Mouse (Mus musculus) hindbrain, embryonic 15.5 days (tissue): ENCODE data around the gene Spcs2. TPM values are rescaled to one million over a fixed set of nuclear protein-coding genes. Genes with fewer than 3 reads are reported as not detected.

Source experiments
- ATAC-seq: fragments of 200-750 bp; cut with Nextera tagmentation; 2 replicates; pipeline ENCODE4 v1.8.0; 2017; ENCODE audit warnings: low read depth, moderate number of reproducible peaks, moderate TSS enrichment; ENCODE audit not compliant: low FRiP score
- H3K27ac ChIP-seq: fragments of 300-500 bp; sonication (generic); replicated peaks from 2 replicates; pipeline ENCODE4 v1.5.1; 2015; ENCODE audit warnings: mild to moderate bottlenecking, inconsistent platforms
- H3K27me3 ChIP-seq: fragments of 300-500 bp; sonication (generic); 2 replicates; pipeline ENCODE4 v1.6.1; 2015; ENCODE audit warnings: control low read depth, inconsistent platforms
- H3K36me3 ChIP-seq: fragments of 300-500 bp; sonication (generic); 2 replicates; pipeline ENCODE4 v1.6.1; 2015; ENCODE audit warnings: control low read depth, inconsistent platforms
- H3K4me1 ChIP-seq: fragments of 300-500 bp; sonication (generic); replicated peaks from 2 replicates; pipeline ENCODE4 v1.6.1; 2015; ENCODE audit warnings: control low read depth, inconsistent platforms
- H3K4me2 ChIP-seq: fragments of 300-500 bp; sonication (generic); 2 replicates; pipeline ENCODE4 v1.6.1; 2015; ENCODE audit warnings: moderate library complexity, mild to moderate bottlenecking, inconsistent platforms
- H3K4me3 ChIP-seq: fragments of 300-500 bp; sonication (generic); 2 replicates; pipeline ENCODE4 v1.5.1; 2015; ENCODE audit warnings: mild to moderate bottlenecking, inconsistent platforms
- H3K9ac ChIP-seq: fragments of 300-500 bp; sonication (generic); 2 replicates; pipeline ENCODE4 v1.6.1; 2015; ENCODE audit warnings: inconsistent platforms
- H3K9me3 ChIP-seq: fragments of 300-500 bp; sonication (generic); 2 replicates; pipeline ENCODE4 v1.6.1; 2016; ENCODE audit warnings: control low read depth, inconsistent platforms
- WGBS: fragments of 180-500 bp; shearing (Covaris S2); methylation state at CpG from one replicate; pipeline ENCODE4 v1.1.7; 2015; 5-methylcytosine and 5-hydroxymethylcytosine counted together
- polyA plus RNA-seq: library from polyadenylated mRNA; unstranded; fragments of >200 nt; fragmentation: Nextera tagmentation; extraction: Ambion mirVana; gene quantifications from 2 replicates; pipeline ENCODE4 v1.2.1, GENCODE M21; 2015

Spcs2 gene
- polyA plus RNA-seq, 1 experiment from 2014 or later: 276 TPM

- Histone ChIP-seq H3K27ac (no peak overlapping the region), H3K9me3 (no peaks in the 10 kb centered on the region), H3K4me2 (no peak overlapping the region), H3K27me3 (no peaks in the 10 kb centered on the region), H3K4me1 (no peaks in the 10 kb centered on the region), H3K9ac (no peak overlapping the region), H3K4me3 (no peak overlapping the region), H3K36me3 (peaks cover 45% of the 10 kb centered on the region)
- no peak for ATAC-seq
- 74% methylated on average over 4 of the region's 4 CpGs for WGBS
Measured at GRCm38 (mm10) chr7:99836781-99837180, 26.5 kb downstream of the Spcs2 start.

- Histone ChIP-seq H3K4me2 (no peak overlapping the region), H3K9ac (no peak overlapping the region), H3K36me3 (peaks cover 31% of the 10 kb centered on the region), H3K4me3 (no peak overlapping the region), H3K27ac (no peak overlapping the region), H3K27me3 (no peaks in the 10 kb centered on the region), H3K9me3 (no peaks in the 10 kb centered on the region), H3K4me1 (no peaks in the 10 kb centered on the region)
- ATAC-seq: no peak
- 88% methylated on average over 5 of the region's 5 CpGs for WGBS
Measured at GRCm38 (mm10) chr7:99834314-99834853, 28.9 kb downstream of the Spcs2 start.

- Histone ChIP-seq H3K4me1 (no peaks in the 10 kb centered on the region), H3K27me3 (no peaks in the 10 kb centered on the region), H3K4me2 (no peak overlapping the region), H3K27ac (no peak overlapping the region), H3K36me3 (peaks cover 27% of the 10 kb centered on the region), H3K4me3 (no peak overlapping the region), H3K9ac (no peak overlapping the region), H3K9me3 (no peaks in the 10 kb centered on the region)
- ATAC-seq: no peak
- WGBS: 95% methylated on average over 2 of the region's 2 CpGs
Measured at GRCm38 (mm10) chr7:99833846-99834222, 29.4 kb downstream of the Spcs2 start.

GRCm38 (mm10) chr7:99833115-99833845, 30.0 kb downstream of the Spcs2 start:
- Histone ChIP-seq H3K27ac (no peak overlapping the region), H3K4me3 (no peak overlapping the region), H3K4me1 (no peaks in the 10 kb centered on the region), H3K4me2 (no peak overlapping the region), H3K9ac (no peak overlapping the region), H3K27me3 (no peaks in the 10 kb centered on the region), H3K9me3 (no peaks in the 10 kb centered on the region), H3K36me3 (peaks cover 22% of the 10 kb centered on the region)
- no peak for ATAC-seq
- 91% methylated on average over 5 of the region's 5 CpGs for WGBS

GRCm38 (mm10) chr7:99828083-99828570, 35.1 kb downstream of the Spcs2 start, which contains the start of gene Neu3:
Gene Neu3, minus strand, starts transcription at chr7:99828417.
- peak within 1 kb of the TSS; percentile 26; the same call in 1 of the 2 replicates for H3K9ac ChIP-seq
- no peaks in the 10 kb centered on the region for H3K9me3 ChIP-seq
- no peaks in the 10 kb centered on the region for H3K27me3 ChIP-seq
- ATAC-seq: peak; percentile 96
- H3K4me1 ChIP-seq: no peaks in the 10 kb centered on the region; the same call in 1 of the 2 replicates
- peak within 1 kb of the TSS; percentile 54; the same call in 1 of the 2 replicates for H3K27ac ChIP-seq
- H3K4me3 ChIP-seq: peak within 1 kb of the TSS; percentile 40
- H3K4me2 ChIP-seq: peak within 1 kb of the TSS; percentile 56
- no peaks in the 10 kb centered on the region for H3K36me3 ChIP-seq
- under 1% methylated on average over 26 of the region's 26 CpGs for WGBS

- ATAC-seq: no peak
- no peaks in the 10 kb centered on the region for H3K36me3 ChIP-seq
- 62% methylated on average over 6 of the region's 6 CpGs for WGBS
Measured at GRCm38 (mm10) chr7:99826096-99826495, 37.2 kb downstream of the Spcs2 start.

GRCm38 (mm10) chr7:99825511-99825910, 37.8 kb downstream of the Spcs2 start:
- H3K4me1 ChIP-seq: no peaks in the 10 kb centered on the region; the same call in 1 of the 2 replicates
- H3K4me3 ChIP-seq: no peak overlapping the region
- WGBS: 90% methylated on average over 9 of the region's 9 CpGs
- H3K27ac ChIP-seq: no peak overlapping the region
- H3K4me2 ChIP-seq: no peak overlapping the region
- no peaks in the 10 kb centered on the region for H3K9me3 ChIP-seq
- H3K27me3 ChIP-seq: no peaks in the 10 kb centered on the region
- ATAC-seq: no peak
- no peak overlapping the region for H3K9ac ChIP-seq
- no peaks in the 10 kb centered on the region for H3K36me3 ChIP-seq

More at GRCm38 (mm10) chr7:99826096-99826495, 37.2 kb downstream of the Spcs2 start:
- Histone ChIP-seq H3K4me2 (no peak overlapping the region), H3K9ac (no peak overlapping the region), H3K4me1 (no peaks in the 10 kb centered on the region; the same call in 1 of the 2 replicates), H3K9me3 (no peaks in the 10 kb centered on the region), H3K27me3 (no peaks in the 10 kb centered on the region), H3K27ac (no peak overlapping the region), H3K4me3 (no peak overlapping the region)

GRCm38 (mm10) chr7:99824649-99825483, 38.4 kb downstream of the Spcs2 start:
- H3K9ac ChIP-seq: no peak overlapping the region
- H3K4me2 ChIP-seq: no peak overlapping the region
- H3K36me3 ChIP-seq: no peaks in the 10 kb centered on the region
- WGBS: 87% methylated on average over 16 of the region's 16 CpGs
- no peaks in the 10 kb centered on the region for H3K9me3 ChIP-seq
- no peak overlapping the region for H3K4me3 ChIP-seq
- H3K27ac ChIP-seq: no peak overlapping the region
- no peaks in the 10 kb centered on the region for H3K27me3 ChIP-seq
- ATAC-seq: no peak
- no peaks in the 10 kb centered on the region; the same call in 1 of the 2 replicates for H3K4me1 ChIP-seq

GRCm38 (mm10) chr7:99823045-99823663, 40.1 kb downstream of the Spcs2 start:
- H3K4me2 ChIP-seq: no peak overlapping the region
- no peak overlapping the region for H3K27ac ChIP-seq
- H3K36me3 ChIP-seq: no peaks in the 10 kb centered on the region
- H3K9ac ChIP-seq: no peak overlapping the region
- no peak for ATAC-seq
- H3K4me3 ChIP-seq: no peak overlapping the region
- H3K4me1 ChIP-seq: no peaks in the 10 kb centered on the region; the same call in 1 of the 2 replicates
- WGBS: 86% methylated on average over 10 of the region's 10 CpGs
- no peaks in the 10 kb centered on the region for H3K9me3 ChIP-seq
- no peaks in the 10 kb centered on the region for H3K27me3 ChIP-seq

- WGBS: 89% methylated on average over 5 of the region's 5 CpGs
- H3K4me2 ChIP-seq: no peak overlapping the region
Measured at GRCm38 (mm10) chr7:99822426-99822825, 40.8 kb downstream of the Spcs2 start.

GRCm38 (mm10) chr7:99821953-99822352, 41.3 kb downstream of the Spcs2 start:
- no peak overlapping the region for H3K4me2 ChIP-seq
- no peak overlapping the region for H3K9ac ChIP-seq
- no peaks in the 10 kb centered on the region for H3K36me3 ChIP-seq
- H3K27me3 ChIP-seq: no peaks in the 10 kb centered on the region
- no peak for ATAC-seq
- no peak overlapping the region for H3K4me3 ChIP-seq
- H3K9me3 ChIP-seq: no peaks in the 10 kb centered on the region
- no peak overlapping the region for H3K27ac ChIP-seq
- WGBS: 97% methylated on average over 2 of the region's 2 CpGs
- no peaks in the 10 kb centered on the region for H3K4me1 ChIP-seq

More at GRCm38 (mm10) chr7:99822426-99822825, 40.8 kb downstream of the Spcs2 start:
- no peak overlapping the region for H3K27ac ChIP-seq
- no peak overlapping the region for H3K4me3 ChIP-seq
- no peaks in the 10 kb centered on the region; the same call in 1 of the 2 replicates for H3K4me1 ChIP-seq
- ATAC-seq: no peak
- no peaks in the 10 kb centered on the region for H3K36me3 ChIP-seq
- no peaks in the 10 kb centered on the region for H3K9me3 ChIP-seq
- H3K27me3 ChIP-seq: no peaks in the 10 kb centered on the region
- H3K9ac ChIP-seq: no peak overlapping the region
